Mouse (Mus musculus) embryonic facial prominence, embryonic 10.5 days (tissue): ENCODE results near the gene Fbll1. TPM values are rescaled to one million over a fixed set of nuclear protein-coding genes. Genes with fewer than 3 reads are reported as not detected.

Source experiments
- DNase-seq: peaks from one replicate; pipeline ENCODE4 v3.0.0-alpha.2; 2017; ENCODE audit warnings: low spot score
- H3K27ac ChIP-seq: fragments of 300-500 bp; sonication (generic); replicated peaks from 2 replicates; pipeline ENCODE4 v1.5.1; 2016; ENCODE audit warnings: mild to moderate bottlenecking
- H3K27me3 ChIP-seq: fragments of 300-500 bp; sonication (generic); replicated peaks from 2 replicates; pipeline ENCODE4 v1.6.1; 2016; ENCODE audit warnings: low read depth, mild to moderate bottlenecking; ENCODE audit not compliant: poor library complexity, severe bottlenecking
- H3K36me3 ChIP-seq: fragments of 300-500 bp; sonication (generic); replicated peaks from 2 replicates; pipeline ENCODE4 v1.6.1; 2016; ENCODE audit warnings: mild to moderate bottlenecking, moderate library complexity
- H3K4me1 ChIP-seq: fragments of 300-500 bp; sonication (generic); 2 replicates; pipeline ENCODE4 v1.6.1; 2016
- H3K4me3 ChIP-seq: fragments of 300-500 bp; sonication (generic); 2 replicates; pipeline ENCODE4 v1.5.1; 2016; ENCODE audit warnings: mild to moderate bottlenecking, moderate library complexity
- H3K9me3 ChIP-seq: fragments of 300-500 bp; sonication (generic); 2 replicates; pipeline ENCODE4 v1.6.1; 2016; ENCODE audit warnings: mild to moderate bottlenecking
- WGBS: fragments of 180-500 bp; shearing (Covaris S2); methylation state at CpG from one replicate; pipeline ENCODE4 v1.1.7; 2016; 5-methylcytosine and 5-hydroxymethylcytosine counted together
- polyA plus RNA-seq: library from polyadenylated mRNA; unstranded; fragments of >200 nt; fragmentation: Nextera tagmentation; extraction: Ambion mirVana; gene quantifications from 2 replicates; pipeline ENCODE4 v1.2.1, GENCODE M21; 2016

Gene Fbll1
- polyA plus RNA-seq, 1 experiment from 2014 or later, result 0.51 TPM

DNA sequence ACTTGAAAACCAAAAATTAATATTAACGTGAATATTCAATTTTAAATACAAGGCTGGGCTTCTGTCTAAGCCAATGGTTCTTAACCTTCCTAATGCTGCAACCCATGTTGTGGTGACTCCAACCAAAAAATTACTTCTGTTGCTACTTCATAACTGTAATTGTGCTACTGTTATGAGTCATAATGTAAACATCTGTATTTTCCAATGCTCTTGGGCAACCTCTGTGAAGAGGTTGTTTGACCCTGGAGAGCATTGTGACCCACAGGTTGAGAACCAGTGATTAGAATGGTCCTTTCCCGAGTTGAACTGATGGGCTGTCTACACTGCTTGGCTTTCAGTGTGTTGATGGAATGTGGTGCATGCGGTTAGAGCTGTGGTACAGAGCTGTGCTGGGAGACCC is 22.2 kb downstream of the Fbll1 start:
- WGBS, result 88% methylated on average over 3 of the region's 3 CpGs
- Histone ChIP-seq H3K9me3 (no peaks in the 10 kb centered on the region), H3K27me3 (no peaks in the 10 kb centered on the region), H3K27ac (no peak overlapping the region), H3K4me3 (no peak overlapping the region), H3K36me3 (peaks cover 81% of the 10 kb centered on the region), H3K4me1 (peaks cover 4% of the 10 kb centered on the region; the same call in 1 of the 2 replicates)
- DNase-seq, result no peak

DNA sequence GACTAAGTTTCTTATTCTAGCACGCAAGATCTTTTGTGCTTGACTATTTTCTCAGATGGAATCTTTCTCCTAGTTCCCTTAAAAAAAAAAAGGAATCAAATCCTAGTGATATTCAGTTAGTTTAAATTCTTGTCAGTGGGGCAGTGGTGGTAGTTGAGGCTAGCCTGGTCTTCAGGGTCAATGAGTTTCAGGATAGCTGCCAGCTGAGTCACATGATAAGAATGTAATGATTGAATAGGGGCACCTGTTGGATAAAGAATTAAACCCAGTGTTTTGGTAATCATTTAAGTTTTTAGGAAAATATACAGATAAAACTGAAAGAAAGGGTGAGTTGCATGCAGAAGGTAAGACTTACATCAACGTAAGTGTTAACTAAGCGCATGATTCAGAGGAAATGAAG is 23.1 kb downstream of the Fbll1 start:
- DNase-seq, result no peak
- Histone ChIP-seq H3K27me3 (no peaks in the 10 kb centered on the region), H3K36me3 (peaks cover 72% of the 10 kb centered on the region), H3K4me1 (peaks cover 11% of the 10 kb centered on the region), H3K27ac (no peak overlapping the region), H3K4me3 (no peak overlapping the region), H3K9me3 (no peaks in the 10 kb centered on the region)
- 96% methylated on average over 3 of the region's 3 CpGs for WGBS

DNA sequence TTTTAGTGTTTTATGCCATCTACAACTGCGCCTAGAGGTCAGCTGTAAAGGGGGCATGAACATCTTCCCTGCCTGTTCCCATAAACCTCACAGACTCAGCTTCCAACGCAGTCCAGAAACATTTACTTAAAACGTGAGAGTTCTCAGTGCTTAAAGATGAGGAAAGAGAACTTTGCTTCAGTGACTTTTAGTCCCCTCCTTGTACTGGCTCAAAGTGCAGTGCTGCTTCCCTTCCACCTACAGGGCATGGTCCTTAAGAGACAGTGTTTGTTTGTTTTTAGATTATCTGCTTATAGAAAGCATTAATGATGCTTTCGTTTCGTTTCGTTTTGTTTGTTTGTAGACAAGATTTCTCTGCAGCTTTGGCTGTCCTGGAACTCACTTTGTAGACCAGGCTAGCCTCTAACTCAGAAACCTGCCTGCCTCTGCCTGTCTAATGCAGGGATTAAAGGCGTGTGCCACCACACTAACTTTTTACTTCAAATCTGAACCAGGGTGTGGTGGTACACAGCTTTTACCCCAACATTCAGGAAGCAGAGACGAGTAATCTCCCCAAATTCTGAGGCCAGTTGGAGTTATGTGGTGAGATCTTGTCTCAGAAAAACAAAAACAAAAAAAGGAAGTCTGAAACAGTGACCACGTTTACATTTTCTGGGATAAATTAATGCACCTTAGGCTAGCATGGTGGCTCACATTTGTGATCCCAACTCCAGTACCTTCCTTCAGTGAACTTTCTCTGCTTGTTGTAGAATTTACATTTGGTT is 27.8 kb downstream of the Fbll1 start:
- WGBS, result 73% methylated on average over 9 of the region's 9 CpGs
- DNase-seq, result no peak
- H3K27ac ChIP-seq, result peak overlapping the region; percentile 99
- peaks cover 26% of the 10 kb centered on the region for H3K36me3 ChIP-seq
- peaks cover 14% of the 10 kb centered on the region for H3K4me1 ChIP-seq
- no peaks in the 10 kb centered on the region for H3K9me3 ChIP-seq
- peak overlapping the region; percentile 96 for H3K4me3 ChIP-seq
- no peaks in the 10 kb centered on the region for H3K27me3 ChIP-seq

DNA sequence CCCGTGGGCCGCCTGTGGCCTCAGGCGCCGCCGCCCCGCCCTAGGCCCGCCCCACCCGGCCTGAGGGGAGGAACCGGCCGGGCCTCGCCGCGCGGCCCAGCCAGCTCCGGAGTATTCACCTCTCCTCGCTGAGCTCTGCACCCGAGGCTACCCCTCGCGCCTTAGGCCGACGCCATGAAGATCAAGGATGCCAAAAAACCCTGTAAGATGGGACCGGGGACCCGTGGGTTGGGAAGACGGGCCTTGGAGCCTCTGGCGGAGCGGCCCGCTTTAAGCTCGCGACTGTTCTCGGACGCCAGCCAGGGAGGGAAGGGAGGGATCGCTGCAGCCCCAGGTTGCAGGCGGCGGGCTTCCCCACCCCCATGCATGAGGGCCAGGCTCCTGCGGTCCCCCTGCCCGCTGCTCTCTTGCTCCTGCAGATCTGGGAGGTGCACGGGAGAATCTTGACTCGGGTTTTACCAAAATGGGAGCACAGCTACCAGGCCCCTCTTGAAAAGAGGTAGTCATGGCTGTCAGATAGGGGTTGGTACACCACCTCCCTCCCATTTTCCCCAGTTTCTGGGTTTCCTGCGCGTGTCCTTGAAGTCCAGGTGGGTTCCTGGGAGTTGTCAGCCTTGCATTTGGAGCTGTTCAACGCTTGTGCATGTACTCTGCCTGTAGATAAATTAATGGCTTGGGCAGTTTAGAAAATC is 28.8 kb downstream of the Fbll1 start:
- Histone ChIP-seq H3K27me3 (no peaks in the 10 kb centered on the region), H3K36me3 (peaks cover 21% of the 10 kb centered on the region), H3K9me3 (no peaks in the 10 kb centered on the region), H3K27ac (peak overlapping the region; percentile 99), H3K4me3 (peak overlapping the region; percentile 96), H3K4me1 (peaks cover 14% of the 10 kb centered on the region)
- under 1% methylated on average over 41 of the region's 41 CpGs for WGBS
- DNase-seq, result peak; percentile 75

DNA sequence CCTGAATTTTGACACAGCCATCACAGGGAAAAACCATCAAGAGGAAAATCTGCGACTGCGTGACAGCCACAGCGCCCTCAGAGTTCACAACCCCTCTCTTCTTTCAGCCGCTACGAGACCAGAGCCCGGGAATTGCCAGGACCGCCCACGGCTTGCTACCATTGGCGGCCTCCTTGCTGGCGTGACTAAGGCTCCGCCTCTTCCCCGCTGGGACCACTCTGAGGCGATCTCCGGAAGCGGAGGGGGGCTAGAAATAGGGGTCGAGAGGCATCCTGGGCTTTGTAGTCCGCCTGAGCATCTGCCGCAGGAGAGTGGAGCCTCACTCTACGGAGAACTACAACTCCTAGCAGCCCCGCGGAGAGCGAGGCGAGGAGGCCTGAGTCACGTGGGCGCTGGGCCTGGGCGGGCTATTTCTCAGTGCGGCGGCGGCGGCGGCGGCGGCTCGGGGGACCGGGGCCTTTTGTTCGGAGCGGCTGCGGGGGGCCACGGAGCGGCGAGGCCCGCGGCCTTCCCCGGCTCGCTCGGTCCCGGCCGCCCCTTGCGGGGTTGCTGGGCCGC is 29.4 kb downstream of the Fbll1 start, which contains the start of gene Pank3:
Gene Pank3 (plus strand): TSS at position 297 of the 558 bp plus-strand sequence.
- Histone ChIP-seq H3K9me3 (no peaks in the 10 kb centered on the region), H3K27ac (peak within 1 kb of the TSS; percentile 99), H3K4me1 (peaks cover 14% of the 10 kb centered on the region), H3K36me3 (peaks cover 21% of the 10 kb centered on the region), H3K4me3 (peak within 1 kb of the TSS; percentile 96), H3K27me3 (no peaks in the 10 kb centered on the region)
- under 1% methylated on average over 50 of the region's 50 CpGs for WGBS
- peak; percentile 99 for DNase-seq

DNA sequence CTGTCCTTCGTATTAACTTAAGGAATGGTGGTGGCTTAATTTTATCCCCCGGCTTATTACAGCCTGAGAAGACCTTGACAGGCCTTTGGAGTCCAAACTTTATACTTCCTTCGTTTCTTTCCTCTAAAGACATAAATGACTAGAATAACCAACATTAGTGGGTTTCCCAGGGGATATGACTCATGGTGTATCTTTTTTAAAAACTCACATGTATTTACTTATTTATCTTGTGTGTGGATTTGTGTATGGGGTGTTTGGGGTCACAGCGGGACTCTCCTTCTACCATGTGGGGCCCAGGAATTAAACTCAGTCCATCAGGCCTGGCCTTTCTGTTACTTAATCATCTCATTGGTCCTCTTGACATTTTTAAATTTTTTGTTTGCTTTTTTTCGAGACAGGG is 31.8 kb downstream of the Fbll1 start:
- H3K4me1 ChIP-seq, result peaks cover 14% of the 10 kb centered on the region
- peaks cover 3% of the 10 kb centered on the region for H3K36me3 ChIP-seq
- 88% methylated on average over 5 of the region's 5 CpGs for WGBS
- no peaks in the 10 kb centered on the region for H3K9me3 ChIP-seq
- DNase-seq, result no peak
- no peak overlapping the region for H3K4me3 ChIP-seq
- no peaks in the 10 kb centered on the region for H3K27me3 ChIP-seq
- H3K27ac ChIP-seq, result no peak overlapping the region

DNA sequence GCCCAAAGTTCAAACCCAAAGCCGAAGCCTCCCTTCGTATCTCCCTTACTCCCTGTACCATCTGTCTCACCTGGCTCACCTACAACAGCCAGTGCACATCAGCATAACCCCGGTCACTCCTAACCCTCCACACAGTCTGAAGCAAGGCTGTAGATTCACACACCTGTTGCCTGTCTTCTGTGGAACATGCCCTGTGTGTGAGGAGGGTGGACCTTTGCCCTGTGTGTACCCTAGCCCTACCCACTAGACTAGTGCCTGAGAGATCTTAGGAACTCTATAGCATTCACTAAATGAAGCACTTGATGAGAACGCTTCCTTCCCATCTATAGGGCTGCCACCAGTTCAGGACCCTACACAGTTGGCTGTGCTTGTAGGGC is 38.1 kb downstream of the Fbll1 start:
- Histone ChIP-seq H3K27me3 (no peaks in the 10 kb centered on the region), H3K36me3 (no peaks in the 10 kb centered on the region), H3K4me3 (no peak overlapping the region), H3K4me1 (no peaks in the 10 kb centered on the region), H3K27ac (no peak overlapping the region), H3K9me3 (no peaks in the 10 kb centered on the region)
- no peak for DNase-seq
- whole genome bisulfite sequencing, result 92% methylated on average over 4 of the region's 4 CpGs

DNA sequence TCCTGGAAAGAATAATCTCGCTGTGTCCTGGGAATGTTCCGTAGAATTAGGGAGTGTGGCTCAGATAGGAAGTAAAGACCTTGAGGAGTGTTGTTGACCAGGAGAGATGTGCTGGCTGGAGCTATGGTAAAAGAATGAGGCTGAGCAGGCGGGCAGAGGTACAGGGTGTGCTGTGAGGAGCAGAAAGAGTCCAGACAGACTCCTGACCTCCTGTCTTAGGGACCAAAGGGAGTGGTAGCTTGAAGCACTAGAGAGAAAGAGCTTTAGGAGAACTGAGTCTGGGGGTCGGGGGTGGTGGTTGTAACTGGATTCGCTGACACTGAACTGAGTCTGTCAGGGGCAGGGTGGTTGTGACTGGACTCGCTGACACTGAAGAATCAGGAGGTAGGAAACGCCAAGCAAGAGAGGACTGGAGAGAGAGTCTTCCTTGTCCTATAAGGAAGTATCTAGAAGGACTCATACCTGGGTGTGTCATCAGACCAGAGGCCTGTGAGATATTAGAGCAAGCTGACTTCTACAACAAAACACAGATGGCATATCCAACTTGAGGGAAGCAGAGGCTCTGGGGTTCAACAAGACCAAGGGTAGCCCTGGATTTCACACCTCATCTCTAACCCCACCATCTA is 38.6 kb downstream of the Fbll1 start:
- no peaks in the 10 kb centered on the region for H3K4me1 ChIP-seq
- DNase-seq, result no peak
- no peaks in the 10 kb centered on the region for H3K36me3 ChIP-seq
- no peak overlapping the region for H3K27ac ChIP-seq
- 86% methylated on average over 7 of the region's 7 CpGs for WGBS
- no peaks in the 10 kb centered on the region for H3K27me3 ChIP-seq
- no peak overlapping the region for H3K4me3 ChIP-seq
- H3K9me3 ChIP-seq, result no peaks in the 10 kb centered on the region

DNA sequence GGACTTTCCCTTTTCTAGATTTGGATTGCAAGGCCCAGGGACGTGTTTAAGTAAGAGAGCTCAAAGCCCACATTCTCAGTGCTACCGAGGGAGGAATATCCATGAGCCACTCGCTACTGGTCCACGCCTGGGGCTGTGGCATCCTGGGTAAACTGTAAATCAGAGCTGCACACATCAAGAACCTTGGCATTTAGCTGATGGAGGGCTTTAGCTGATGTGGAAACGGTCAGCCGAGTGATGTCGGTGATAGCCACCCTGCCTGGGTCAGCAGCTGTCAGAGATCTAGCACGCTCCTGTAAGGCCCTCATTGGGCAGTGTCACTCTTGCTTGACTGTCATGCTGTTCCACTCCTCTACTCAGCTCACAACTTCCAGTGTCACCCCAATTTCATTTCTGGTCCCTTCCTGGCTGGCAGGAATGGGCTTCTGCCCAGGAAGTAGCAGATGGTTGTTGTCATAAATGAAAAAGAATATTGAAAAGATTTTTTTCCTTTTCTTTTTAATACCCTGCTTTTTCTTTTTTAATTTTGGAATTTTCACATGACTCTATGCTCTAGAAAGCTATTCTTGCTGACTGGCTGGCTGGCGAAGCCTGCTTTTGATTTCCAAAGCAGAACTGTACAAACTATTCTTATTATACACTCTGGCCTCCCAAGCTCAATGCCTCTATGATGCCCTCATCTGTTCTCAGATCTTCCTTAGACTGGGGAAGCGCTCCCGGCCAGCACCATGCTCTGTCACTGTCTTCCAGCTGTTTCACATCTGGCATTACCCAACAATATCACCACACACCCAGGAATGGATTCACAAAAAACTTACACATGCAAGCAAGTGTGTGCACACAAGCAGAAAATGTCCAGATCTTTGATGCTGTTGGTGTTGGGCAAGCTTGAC is 42.0 kb downstream of the Fbll1 start:
- no peaks in the 10 kb centered on the region for H3K9me3 ChIP-seq
- no peaks in the 10 kb centered on the region for H3K27me3 ChIP-seq
- H3K4me3 ChIP-seq, result no peak overlapping the region
- H3K36me3 ChIP-seq, result no peaks in the 10 kb centered on the region
- WGBS, result 83% methylated on average over 11 of the region's 11 CpGs
- no peak for DNase-seq
- no peaks in the 10 kb centered on the region for H3K4me1 ChIP-seq
- H3K27ac ChIP-seq, result no peak overlapping the region

DNA sequence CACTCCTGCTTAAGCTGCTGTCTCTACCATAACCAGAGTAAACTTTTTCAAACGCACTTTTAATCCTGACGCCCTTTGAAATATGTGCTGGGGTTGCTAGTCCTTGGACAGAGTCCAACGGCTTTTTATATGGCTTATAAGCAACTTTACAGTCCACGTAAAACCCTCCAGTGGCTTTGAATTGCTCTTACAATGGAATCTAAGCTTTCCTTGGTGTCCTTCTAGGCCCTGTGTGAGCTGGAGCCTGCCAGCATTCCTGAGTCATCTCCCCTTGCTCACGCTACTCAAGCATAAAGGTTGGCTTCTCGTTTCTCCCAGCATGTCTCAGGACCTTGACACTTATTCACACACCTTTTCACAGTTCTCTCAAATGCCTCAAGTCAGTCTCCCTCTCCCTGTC is 43.1 kb downstream of the Fbll1 start:
- no peak for DNase-seq
- 80% methylated on average over 6 of the region's 6 CpGs for WGBS
- H3K9me3 ChIP-seq, result no peaks in the 10 kb centered on the region

DNA sequence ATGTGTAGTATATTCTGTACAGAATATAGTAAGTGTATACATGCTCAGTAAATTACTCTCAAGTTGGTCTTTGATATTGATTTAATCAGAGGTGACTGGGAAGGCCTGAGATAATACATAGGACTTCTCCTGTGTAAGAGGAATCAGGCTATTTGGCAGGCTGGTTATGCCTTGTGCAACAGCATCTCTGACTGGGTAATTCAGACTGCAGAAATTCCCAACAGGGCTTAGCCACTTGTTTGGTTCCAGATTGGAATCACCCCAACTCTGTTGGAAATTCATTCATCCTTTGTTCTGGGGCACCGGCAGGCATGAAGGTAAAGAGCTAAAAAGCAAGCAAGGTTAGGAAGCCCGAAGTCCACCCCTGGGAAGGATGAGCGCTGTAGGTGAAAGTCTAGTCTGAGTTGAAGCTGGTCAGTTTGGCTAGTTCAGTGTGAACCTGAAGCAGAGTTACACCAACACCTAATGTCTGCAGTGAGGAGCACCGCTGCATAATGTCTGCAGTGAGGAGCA is 43.7 kb downstream of the Fbll1 start:
- 87% methylated on average over 4 of the region's 4 CpGs for WGBS
- Histone ChIP-seq H3K4me3 (no peak overlapping the region), H3K27me3 (no peaks in the 10 kb centered on the region), H3K9me3 (no peaks in the 10 kb centered on the region), H3K4me1 (peaks cover 5% of the 10 kb centered on the region; the same call in 1 of the 2 replicates), H3K27ac (no peak overlapping the region), H3K36me3 (no peaks in the 10 kb centered on the region)
- no peak for DNase-seq

More for the DNA sequence above, 43.1 kb downstream of the Fbll1 start:
- Histone ChIP-seq H3K27ac (no peak overlapping the region), H3K4me1 (peaks cover 3% of the 10 kb centered on the region; the same call in 1 of the 2 replicates), H3K4me3 (no peak overlapping the region), H3K36me3 (no peaks in the 10 kb centered on the region), H3K27me3 (no peaks in the 10 kb centered on the region)
